Mouse (Mus musculus) midbrain, embryonic 16.5 days (tissue): ENCODE data around the gene Krtap19-1. TPM values are rescaled to one million over a fixed set of nuclear protein-coding genes. Genes with fewer than 3 reads are reported as not detected.

Experiments
- ATAC-seq: fragments of 200-750 bp; cut with Nextera tagmentation; 2 replicates; pipeline ENCODE4 v1.8.0; 2017; ENCODE audit warnings: moderate TSS enrichment
- H3K27ac ChIP-seq: fragments of 300-500 bp; sonication (generic); 2 replicates; pipeline ENCODE4 v1.5.1; 2014; ENCODE audit warnings: mild to moderate bottlenecking, low read length, mixed read lengths
- H3K27me3 ChIP-seq: fragments of 300-500 bp; sonication (generic); 2 replicates; pipeline ENCODE4 v1.6.1; 2014; ENCODE audit warnings: low read depth, low read length, mixed read lengths; ENCODE audit not compliant: control insufficient read depth, insufficient read depth
- H3K36me3 ChIP-seq: fragments of 300-500 bp; sonication (generic); 2 replicates; pipeline ENCODE4 v1.6.1; 2014; ENCODE audit warnings: mild to moderate bottlenecking, low read length, moderate library complexity, mixed read lengths; ENCODE audit not compliant: control insufficient read depth, insufficient read depth
- H3K4me1 ChIP-seq: fragments of 300-500 bp; sonication (generic); 2 replicates; pipeline ENCODE4 v1.6.1; 2014; ENCODE audit warnings: mild to moderate bottlenecking, low read length, mixed read lengths; ENCODE audit not compliant: control insufficient read depth, insufficient read depth
- H3K4me2 ChIP-seq: fragments of 300-500 bp; sonication (generic); 2 replicates; pipeline ENCODE4 v1.6.1; 2014; ENCODE audit warnings: mild to moderate bottlenecking, low read length, mixed read lengths
- H3K4me3 ChIP-seq: fragments of 300-500 bp; sonication (generic); 2 replicates; pipeline ENCODE4 v1.5.1; 2014; ENCODE audit warnings: low read depth, mild to moderate bottlenecking, low read length, moderate library complexity, mixed read lengths
- H3K9ac ChIP-seq: fragments of 300-500 bp; sonication (generic); 2 replicates; pipeline ENCODE4 v1.6.1; 2014; ENCODE audit warnings: low read depth, low read length, mixed read lengths
- H3K9me3 ChIP-seq: fragments of 300-500 bp; sonication (generic); replicated peaks from 2 replicates; pipeline ENCODE4 v1.6.1; 2014; ENCODE audit warnings: mild to moderate bottlenecking, low read length, mixed read lengths; ENCODE audit not compliant: control insufficient read depth, poor library complexity, severe bottlenecking
- WGBS: fragments of 180-500 bp; shearing (Covaris S2); extraction: QIAGEN DNeasy Blood & Tissue Kit; methylation state at CpG from one replicate; pipeline ENCODE4 v1.1.7; 2014; 5-methylcytosine and 5-hydroxymethylcytosine counted together
- polyA plus RNA-seq: library from polyadenylated mRNA; unstranded; fragments of >200 nt; fragmentation: Nextera tagmentation; extraction: Ambion mirVana; gene quantifications from 2 replicates; pipeline ENCODE4 v1.2.1, GENCODE M21; 2015

Gene Krtap19-1
- not detected in 2 replicates for polyA plus RNA-seq

DNA sequence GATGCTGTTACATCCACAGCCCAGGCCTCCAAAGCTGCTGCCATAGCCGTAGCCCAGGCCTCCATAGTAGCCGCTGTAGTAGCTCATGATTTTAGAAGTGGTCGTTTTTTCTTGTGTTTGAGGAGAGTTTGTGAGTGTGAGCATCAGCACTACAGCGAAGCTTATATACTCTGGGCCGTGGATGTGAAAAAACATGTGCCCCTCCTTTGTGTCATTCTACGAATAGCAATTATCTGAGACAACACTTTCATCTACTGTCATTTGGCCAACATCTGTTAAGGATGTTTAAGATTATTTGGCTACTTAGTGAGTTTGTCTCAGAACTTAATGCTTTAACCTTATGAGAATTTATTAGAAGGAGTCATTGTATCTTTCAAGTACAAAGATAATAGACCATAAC lies at the start of gene Krtap19-1:
Gene Krtap19-1 (minus strand): TSS at position 101 of the 400 bp plus-strand sequence.
- WGBS, result 87% methylated on average over 6 of the region's 6 CpGs
- no peaks in the 10 kb centered on the region for H3K27me3 ChIP-seq
- no peak within 1 kb of the TSS for H3K27ac ChIP-seq
- no peaks in the 10 kb centered on the region for H3K9me3 ChIP-seq
- ATAC-seq, result no peak
- H3K9ac ChIP-seq, result no peak within 1 kb of the TSS
- no peaks in the 10 kb centered on the region for H3K36me3 ChIP-seq
- H3K4me2 ChIP-seq, result no peak within 1 kb of the TSS
- no peak within 1 kb of the TSS for H3K4me3 ChIP-seq
- no peaks in the 10 kb centered on the region for H3K4me1 ChIP-seq

- Histone ChIP-seq H3K27ac (no peak within 1 kb of the TSS), H3K9ac (no peak within 1 kb of the TSS), H3K9me3 (no peaks in the 10 kb centered on the region), H3K4me1 (no peaks in the 10 kb centered on the region), H3K36me3 (no peaks in the 10 kb centered on the region), H3K4me2 (no peak within 1 kb of the TSS), H3K27me3 (no peaks in the 10 kb centered on the region), H3K4me3 (no peak within 1 kb of the TSS)
- WGBS, result 95% methylated on average over 6 of the region's 6 CpGs
- no peak for ATAC-seq
These were observed 27.1 kb upstream of the Krtap19-1 start, which contains the start of gene Krtap19-5 for GRCm38 (mm10) chr16:88896357-88896756. Gene Krtap19-5 (minus strand): TSS chr16:88896457.

GRCm38 (mm10) chr16:88886870-88887269 lies 17.7 kb upstream of the Krtap19-1 start:
- Histone ChIP-seq H3K9me3 (no peaks in the 10 kb centered on the region), H3K4me1 (no peaks in the 10 kb centered on the region), H3K9ac (no peak overlapping the region), H3K27me3 (no peaks in the 10 kb centered on the region), H3K27ac (no peak overlapping the region), H3K36me3 (no peaks in the 10 kb centered on the region), H3K4me2 (no peak overlapping the region), H3K4me3 (no peak overlapping the region)
- ATAC-seq, result no peak
- WGBS, result 91% methylated on average over 6 of the region's 6 CpGs

- no peak for ATAC-seq
- WGBS, result 92% methylated on average over 5 of the region's 5 CpGs
- H3K4me2 ChIP-seq, result no peak within 1 kb of the TSS
- no peak within 1 kb of the TSS for H3K9ac ChIP-seq
- H3K4me3 ChIP-seq, result no peak within 1 kb of the TSS
- no peaks in the 10 kb centered on the region for H3K27me3 ChIP-seq
- H3K9me3 ChIP-seq, result no peaks in the 10 kb centered on the region
- H3K4me1 ChIP-seq, result no peaks in the 10 kb centered on the region
- H3K27ac ChIP-seq, result no peak within 1 kb of the TSS
- no peaks in the 10 kb centered on the region for H3K36me3 ChIP-seq
These were observed 15.8 kb upstream of the Krtap19-1 start, which contains the start of gene Krtap19-4 for GRCm38 (mm10) chr16:88884989-88885388. Gene Krtap19-4 (minus strand): TSS chr16:88885089.

DNA sequence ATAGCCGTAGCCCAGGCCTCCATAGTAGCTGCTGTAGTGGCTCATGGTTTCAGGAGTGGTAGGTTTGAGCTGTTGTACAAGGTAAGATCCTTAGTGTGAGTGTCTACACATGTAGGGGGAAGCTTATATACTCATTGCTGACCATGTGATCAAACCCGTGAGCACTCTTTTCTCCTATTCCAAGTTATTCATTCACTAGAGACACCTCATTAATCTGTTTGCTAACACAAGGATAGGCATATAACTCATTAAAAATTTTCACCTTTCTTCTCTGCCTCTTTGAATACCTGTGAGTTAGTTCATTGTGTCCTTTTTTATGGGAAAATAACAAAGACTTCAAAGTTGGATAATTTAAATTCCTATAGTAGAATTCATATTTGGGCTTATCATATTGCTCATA lies 8.7 kb upstream of the Krtap19-1 start, which contains the start of gene Krtap19-3:
Gene Krtap19-3 (minus strand): TSS at position 101 of the 400 bp plus-strand sequence.
- Histone ChIP-seq H3K36me3 (no peaks in the 10 kb centered on the region), H3K9me3 (no peaks in the 10 kb centered on the region), H3K4me2 (no peak within 1 kb of the TSS), H3K9ac (no peak within 1 kb of the TSS), H3K27me3 (no peaks in the 10 kb centered on the region), H3K4me3 (no peak within 1 kb of the TSS), H3K27ac (no peak within 1 kb of the TSS), H3K4me1 (no peaks in the 10 kb centered on the region)
- ATAC-seq, result no peak
- WGBS, result 81% methylated on average over 2 of the region's 2 CpGs

GRCm38 (mm10) chr16:88874169-88874568 lies 5.0 kb upstream of the Krtap19-1 start, which contains the start of gene Krtap19-2:
Gene Krtap19-2 (minus strand): TSS chr16:88874269.
- H3K4me1 ChIP-seq, result no peaks in the 10 kb centered on the region
- no peaks in the 10 kb centered on the region for H3K27me3 ChIP-seq
- H3K36me3 ChIP-seq, result no peaks in the 10 kb centered on the region
- WGBS, result 98% methylated on average over 3 of the region's 3 CpGs
- H3K9me3 ChIP-seq, result no peaks in the 10 kb centered on the region
- H3K4me3 ChIP-seq, result no peak within 1 kb of the TSS
- no peak within 1 kb of the TSS for H3K27ac ChIP-seq
- ATAC-seq, result no peak
- H3K9ac ChIP-seq, result no peak within 1 kb of the TSS
- no peak within 1 kb of the TSS for H3K4me2 ChIP-seq

DNA sequence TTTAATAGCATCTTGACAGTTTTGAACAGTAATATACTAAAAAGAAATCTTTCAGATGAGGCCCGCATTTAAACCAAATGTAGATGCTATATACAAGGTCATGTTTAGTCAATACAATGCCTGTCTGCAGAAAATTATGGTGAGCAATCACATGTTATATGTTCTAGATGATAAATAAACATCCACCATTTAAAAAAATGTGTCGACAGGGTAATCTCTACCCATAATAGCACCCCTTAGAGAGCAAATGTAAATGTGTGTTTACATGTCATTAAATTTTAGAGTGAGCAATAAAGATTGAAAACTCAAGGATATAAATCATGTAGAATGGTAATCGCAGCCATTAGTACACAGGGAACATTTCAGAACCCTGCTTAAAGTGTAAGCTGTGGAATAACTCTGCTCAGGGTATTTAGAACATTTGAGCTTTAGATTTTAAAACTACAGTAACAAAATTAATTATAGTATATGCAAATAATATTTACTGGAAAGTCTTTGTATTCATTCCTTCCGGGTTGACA lies 4.3 kb downstream of the Krtap19-1 start:
- H3K36me3 ChIP-seq, result no peaks in the 10 kb centered on the region
- H3K27me3 ChIP-seq, result no peaks in the 10 kb centered on the region
- H3K4me1 ChIP-seq, result no peaks in the 10 kb centered on the region
- WGBS, result 92% methylated on average over 4 of the region's 4 CpGs
- no peak for ATAC-seq
- no peak overlapping the region for H3K27ac ChIP-seq
- H3K9ac ChIP-seq, result no peak overlapping the region
- no peak overlapping the region for H3K4me2 ChIP-seq
- H3K9me3 ChIP-seq, result no peaks in the 10 kb centered on the region
- H3K4me3 ChIP-seq, result no peak overlapping the region

- Histone ChIP-seq H3K27ac (no peak overlapping the region), H3K36me3 (no peaks in the 10 kb centered on the region), H3K4me1 (no peaks in the 10 kb centered on the region), H3K9me3 (no peaks in the 10 kb centered on the region), H3K9ac (no peak overlapping the region), H3K27me3 (no peaks in the 10 kb centered on the region), H3K4me2 (no peak overlapping the region), H3K4me3 (no peak overlapping the region)
- 13% methylated on average over 5 of the region's 5 CpGs for WGBS
- ATAC-seq, result no peak
These were observed 17.8 kb downstream of the Krtap19-1 start for GRCm38 (mm10) chr16:88851450-88851849.

DNA sequence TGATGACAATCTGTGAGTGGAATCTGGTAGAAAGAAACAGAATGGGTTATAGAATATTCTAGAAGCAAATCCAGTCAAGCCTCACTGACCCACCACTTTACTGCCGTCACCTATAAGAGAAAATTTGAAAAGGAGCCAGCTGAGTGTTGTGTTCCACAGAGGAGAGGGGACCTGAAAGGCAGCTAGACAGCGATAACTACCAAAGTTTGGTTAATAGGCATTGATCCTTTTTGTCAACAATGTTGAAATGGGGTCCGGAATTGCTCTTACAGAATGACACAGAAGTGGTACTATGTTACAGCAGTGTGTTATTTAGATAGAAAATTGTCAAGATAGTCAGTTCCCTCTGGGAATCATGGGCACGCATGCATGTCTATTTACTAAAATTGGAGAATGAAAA lies 20.7 kb downstream of the Krtap19-1 start:
- no peaks in the 10 kb centered on the region for H3K4me1 ChIP-seq
- no peak overlapping the region for H3K9ac ChIP-seq
- ATAC-seq, result no peak
- H3K9me3 ChIP-seq, result no peaks in the 10 kb centered on the region
- H3K27me3 ChIP-seq, result no peaks in the 10 kb centered on the region
- H3K4me3 ChIP-seq, result no peak overlapping the region
- H3K27ac ChIP-seq, result no peak overlapping the region
- WGBS, result 84% methylated on average over 4 of the region's 4 CpGs
- H3K4me2 ChIP-seq, result no peak overlapping the region
- H3K36me3 ChIP-seq, result no peaks in the 10 kb centered on the region
